Mouse (Mus musculus) olfactory bulb, adult 2 months (tissue): ENCODE results near the gene C6.

ENCODE experiments used
- CTCF ChIP-seq: fragments of 200-500 bp; IDR thresholded peaks from 2 replicates; pipeline ENCODE4 v1.5.1; 2012; ENCODE audit warnings: low read depth, mild to moderate bottlenecking, low read length, moderate library complexity; ENCODE audit not compliant: insufficient read depth
- POLR2A ChIP-seq: fragments of 200-500 bp; IDR thresholded peaks from 2 replicates; pipeline ENCODE4 v1.6.1; 2012; ENCODE audit warnings: mild to moderate bottlenecking, low read depth, low read length, moderate library complexity; ENCODE audit not compliant: insufficient read depth

GRCm38 (mm10) chr15:4836354-4836753, 109.4 kb downstream of the C6 start:
- no peak for TF ChIP-seq CTCF
- no peak for TF ChIP-seq POLR2A
